Mouse (Mus musculus) adrenal gland, adult (tissue): ENCODE measurements at regions not wholly inside any gene's neighbourhood (a gene's known extent, or its start where the extent isn't known, plus 50 kb on each side); places are given as distances from the start of the nearest gene placed in this dataset.
"Not testable (repeated sequence)": the region's sequence is repeated elsewhere in the genome, so short reads cannot be mapped to it uniquely, and the experiment has no call there.

Experiments used
- DNase-seq, 2 experiments: peaks; one replicate each; pipeline ENCODE4 v3.0.0; 2022 to 2023; ENCODE audit warnings: low spot score in 1 of 2; ENCODE audit not compliant: inconsistent age in 2 of 2

GRCm38 (mm10) chr10:120726369-120726768 is 172.5 kb downstream of the Msrb3 start:
- DNase-seq, result no peak

DNA sequence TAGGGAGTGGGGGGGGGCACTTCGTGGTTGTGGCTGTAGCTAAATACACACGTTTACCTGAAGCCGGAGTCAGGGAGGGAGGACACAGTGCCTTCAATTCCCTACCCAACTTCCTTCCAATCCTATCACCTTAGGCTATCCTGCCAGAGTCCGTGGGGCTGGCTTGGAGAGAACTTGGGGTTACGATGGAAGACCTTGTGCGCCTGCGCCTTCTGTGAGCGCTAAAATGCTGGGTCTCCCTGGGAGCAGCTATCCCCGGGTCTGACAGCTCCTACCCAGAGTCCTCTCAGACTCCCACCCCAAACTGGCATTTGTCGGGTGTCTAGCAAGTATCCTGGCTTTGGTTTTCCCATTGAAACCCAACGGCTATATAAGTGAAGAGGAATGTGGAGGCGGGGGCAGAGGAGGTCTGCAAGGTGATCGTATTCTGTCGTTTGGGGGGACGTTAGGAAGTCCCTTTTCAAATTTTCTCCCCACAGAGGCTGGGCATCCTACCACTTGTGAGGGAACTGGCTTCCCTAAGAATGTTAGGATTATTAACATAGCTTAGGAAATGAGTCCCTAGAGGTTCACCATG is 176.9 kb downstream of the Msrb3 start:
- DNase-seq, result no peak

DNA sequence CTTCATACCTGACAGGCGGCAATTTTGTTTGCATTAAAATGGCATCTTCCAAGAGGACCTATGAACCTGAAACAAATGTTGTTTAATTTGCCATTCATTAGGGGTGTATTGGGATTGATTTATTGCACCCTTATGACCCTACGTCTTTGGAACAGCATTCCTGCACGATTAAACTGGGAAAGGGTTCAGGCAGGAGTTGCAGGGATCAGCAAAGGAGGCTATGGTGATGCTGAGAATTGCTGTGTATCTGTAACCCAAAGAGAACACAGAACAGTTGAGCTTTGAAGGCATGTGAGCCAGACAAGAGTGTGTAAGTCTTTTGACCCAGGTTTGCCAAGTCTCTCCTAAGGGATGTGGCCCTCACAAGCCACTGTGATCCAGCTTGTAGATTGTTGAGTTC is 177.9 kb downstream of the Msrb3 start:
- no peak for DNase-seq

DNA sequence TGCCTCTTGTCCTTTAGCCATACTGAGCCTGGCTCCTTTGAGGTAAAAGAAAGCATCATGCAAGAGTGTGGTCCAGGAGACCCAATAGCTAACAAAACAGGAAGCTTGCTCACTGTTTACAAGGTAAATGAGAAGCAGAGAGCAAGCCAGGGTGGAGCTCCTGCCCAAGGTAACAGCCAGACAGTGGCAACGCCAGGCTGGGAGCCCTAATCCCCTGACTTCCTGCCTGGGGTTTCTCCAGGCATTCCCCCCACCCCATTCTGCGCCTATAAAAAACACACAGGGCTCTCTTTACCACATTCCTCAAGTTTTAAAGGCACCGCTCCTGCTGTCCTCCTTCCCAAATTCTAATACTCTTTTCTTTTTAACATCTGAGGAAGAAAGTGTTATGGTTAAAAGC is 178.8 kb downstream of the Msrb3 start:
- DNase-seq, result no peak

DNA sequence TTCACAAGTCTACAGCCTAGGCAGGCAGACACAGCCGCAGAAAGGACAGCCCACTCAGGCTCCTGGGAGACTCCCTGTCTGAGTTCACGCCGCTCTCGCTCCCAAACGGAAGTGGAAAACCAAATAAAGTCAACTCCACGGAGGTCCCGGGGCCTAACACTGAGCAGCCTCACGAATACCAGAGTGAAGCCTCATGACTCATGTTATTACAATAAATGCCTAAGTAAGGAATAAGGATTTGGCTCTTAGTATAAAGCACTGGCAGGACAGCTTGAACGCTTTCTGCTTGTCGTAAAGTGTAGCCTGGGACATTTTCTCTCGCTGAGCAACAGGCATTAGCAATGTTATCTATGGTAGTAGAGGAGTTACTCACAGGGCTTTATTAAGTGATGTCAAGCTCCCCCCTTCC is 181.7 kb downstream of the Msrb3 start:
- DNase-seq, result peak; percentile 17 to 38

DNA sequence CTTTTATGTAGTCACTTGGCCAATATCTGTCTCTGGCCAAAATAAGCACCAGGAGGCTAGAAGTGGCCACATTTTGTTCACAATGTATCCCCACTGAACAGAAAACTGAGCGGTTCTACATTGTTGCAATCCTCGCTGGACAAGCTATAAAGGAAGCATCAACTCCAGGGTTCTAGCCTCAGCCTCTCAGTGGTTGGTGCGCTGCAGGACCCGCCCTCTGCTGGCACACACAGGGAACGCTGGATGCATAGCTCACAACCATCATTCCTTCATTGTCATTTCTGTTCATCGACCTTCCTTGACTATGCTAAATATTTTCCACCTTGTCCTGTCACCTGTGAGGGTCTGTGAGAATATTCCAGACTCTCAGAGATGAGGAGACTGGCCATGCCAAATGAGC is 182.5 kb downstream of the Msrb3 start:
- no peak for DNase-seq

DNA sequence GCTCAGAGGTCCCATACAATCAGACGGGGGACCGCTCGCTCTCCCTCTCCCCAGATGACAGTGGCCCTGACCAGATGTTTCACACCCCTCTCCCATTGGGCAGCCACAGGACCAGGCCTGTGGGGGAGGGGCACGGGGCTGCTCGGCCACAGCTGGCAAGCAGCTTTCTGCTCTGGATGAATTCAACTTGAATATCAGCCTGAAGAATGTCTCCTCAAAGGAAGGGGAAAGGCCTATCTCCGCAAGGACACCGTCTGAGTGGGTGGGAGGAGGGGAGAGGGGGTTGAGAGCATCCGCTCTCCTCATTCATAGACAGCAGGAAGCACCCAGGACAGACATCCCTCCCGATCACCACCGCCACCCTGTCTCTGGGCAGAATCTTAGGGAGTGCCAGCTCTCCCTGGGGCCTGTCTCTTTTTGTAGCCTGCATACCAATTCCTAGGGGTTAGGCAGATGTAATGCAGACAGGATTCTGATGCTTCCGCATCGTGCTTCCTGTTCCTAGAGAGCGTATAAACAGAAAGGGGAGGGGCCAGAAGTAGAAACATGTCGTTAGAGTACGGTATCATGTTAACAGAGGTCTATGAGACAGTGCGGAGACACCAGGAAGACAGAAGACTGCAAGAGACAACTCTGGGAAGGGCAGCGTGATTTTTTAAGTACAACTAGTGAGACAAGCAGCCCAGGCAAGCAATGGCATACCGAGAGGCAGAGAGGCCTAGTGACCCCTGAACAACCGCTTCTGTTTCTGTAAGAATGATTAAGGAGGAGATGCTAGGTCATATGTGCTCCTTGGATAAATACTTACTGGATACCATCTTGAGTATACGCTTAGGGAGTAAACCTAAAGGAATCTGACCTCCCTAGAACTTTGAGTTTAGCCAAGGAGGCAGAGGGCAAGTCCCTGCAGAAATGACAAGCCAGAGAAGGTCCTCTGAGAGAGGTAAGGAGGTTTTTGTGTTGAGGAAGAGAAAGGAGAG is 190.8 kb downstream of the Msrb3 start:
- DNase-seq, result no peak

GRCm38 (mm10) chr10:120706684-120707290 is 192.1 kb downstream of the Msrb3 start:
- no peak for DNase-seq

DNA sequence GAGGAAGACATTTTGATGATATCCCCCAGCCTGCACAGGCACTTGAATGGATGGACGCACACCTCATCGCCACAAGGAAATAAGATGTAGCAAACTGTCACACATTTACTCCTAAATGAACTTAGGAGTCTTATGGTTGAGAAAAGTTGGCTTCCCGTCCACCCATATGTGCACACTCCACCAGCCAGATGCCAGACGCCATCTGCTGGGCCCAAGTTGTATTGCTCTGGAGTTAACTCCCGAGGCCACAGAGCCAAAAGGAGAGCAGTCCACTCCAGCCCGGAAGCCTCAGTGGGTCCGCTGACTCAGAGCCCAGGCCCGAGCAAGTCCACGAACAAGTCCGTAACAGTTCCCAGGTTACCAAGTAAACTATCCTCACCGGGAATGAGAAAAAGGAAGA is 197.1 kb downstream of the Msrb3 start:
- peak; percentile 79 to 93 for DNase-seq

- no peak for DNase-seq
Measured at GRCm38 (mm10) chr10:120697275-120697856, 201.5 kb downstream of the Msrb3 start.

- no peak for DNase-seq
Measured at GRCm38 (mm10) chr10:120696481-120696880, 202.4 kb downstream of the Msrb3 start.

GRCm38 (mm10) chr10:120694472-120694871 is 204.4 kb downstream of the Msrb3 start:
- DNase-seq, result peak in 1 of 2 experiments; percentile 27

GRCm38 (mm10) chr10:120691451-120691850 is 207.4 kb downstream of the Msrb3 start:
- DNase-seq, result peak; percentile 79 to 93

GRCm38 (mm10) chr10:120686123-120686522 is 209.9 kb upstream of the Hmga2 start:
- no peak for DNase-seq

DNA sequence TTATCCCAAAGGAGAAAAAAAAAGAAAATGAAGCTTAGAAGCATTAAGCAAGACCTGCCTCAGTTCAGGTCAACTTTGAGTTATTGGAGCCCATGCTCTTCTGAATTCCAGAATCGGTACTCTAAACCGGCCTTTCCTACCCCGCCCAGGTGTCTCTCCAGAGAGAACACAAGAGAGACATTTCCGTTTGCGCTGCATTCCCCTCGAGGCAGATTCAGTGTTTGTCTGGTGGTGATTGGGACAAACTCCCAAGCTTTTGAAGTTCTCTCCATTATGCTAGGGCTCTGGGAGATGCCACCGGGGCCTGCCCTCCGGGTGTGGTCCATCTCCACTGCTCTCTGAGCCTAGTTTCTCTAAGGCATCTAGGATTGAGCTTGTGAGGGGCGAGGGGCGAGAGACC is 205.8 kb upstream of the Hmga2 start:
- DNase-seq, result no peak

DNA sequence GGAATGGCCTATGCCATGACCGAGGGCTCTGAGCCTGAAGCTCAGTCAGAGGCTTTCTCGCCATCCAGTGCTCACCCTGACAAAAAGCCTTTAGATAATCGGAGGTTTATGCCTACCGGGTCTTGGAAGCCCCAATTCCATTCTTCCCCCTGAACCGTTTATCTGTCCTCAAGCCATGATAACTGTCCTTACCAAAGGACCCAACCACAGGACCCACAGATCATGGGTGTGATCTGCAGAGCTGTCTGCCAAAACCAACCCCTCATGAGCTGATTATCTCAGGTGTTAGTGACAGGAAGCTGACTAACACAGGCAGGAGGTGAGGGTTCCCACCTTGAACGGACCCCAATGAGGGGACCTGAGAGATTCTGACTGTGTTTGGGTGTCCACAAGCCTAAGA is 203.7 kb upstream of the Hmga2 start:
- DNase-seq, result no peak

- no peak for DNase-seq
Measured at GRCm38 (mm10) chr10:120678277-120678676, 202.0 kb upstream of the Hmga2 start.

GRCm38 (mm10) chr10:120675369-120675768 is 199.1 kb upstream of the Hmga2 start:
- no peak for DNase-seq

GRCm38 (mm10) chr10:120674321-120675045 is 198.2 kb upstream of the Hmga2 start:
- no peak for DNase-seq

DNA sequence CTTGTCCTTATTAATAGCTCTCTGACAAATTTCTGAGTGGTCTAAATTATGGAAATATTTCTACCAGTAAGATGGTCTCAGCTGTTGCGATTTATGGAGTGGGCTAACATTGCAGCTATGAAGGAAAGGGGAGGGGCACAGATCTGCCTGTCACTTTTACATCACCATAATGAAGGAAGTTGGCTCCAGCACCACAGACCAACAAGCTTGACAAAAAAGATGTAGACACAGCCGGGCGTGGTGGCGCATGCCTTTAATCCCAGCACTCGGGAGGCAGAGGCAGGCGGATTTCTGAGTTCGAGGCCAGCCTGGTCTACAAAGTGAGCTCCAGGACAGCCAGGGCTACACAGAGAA is 191.4 kb upstream of the Hmga2 start:
- not testable (repeated sequence) for DNase-seq
